Mouse (Mus musculus): ENCODE data around the gene Card14.
"Not testable (repeated sequence)": the region's sequence is repeated elsewhere in the genome, so short reads cannot be mapped to it uniquely, and the experiment has no call there.

Card14 gene

DNA sequence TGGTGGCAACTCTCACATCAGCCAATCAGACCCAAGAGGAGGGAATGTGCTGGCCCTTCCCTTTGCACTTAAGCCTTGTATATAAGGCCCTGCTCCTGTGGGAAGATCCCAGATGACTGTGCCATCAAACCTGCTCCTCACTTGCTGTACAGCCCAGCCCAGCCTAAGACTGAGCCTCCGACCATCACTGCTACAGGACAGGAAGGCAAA lies at the start of gene Card14:
Card14 (plus strand) TSS at position 111 of the 210 bp plus-strand sequence.
- ATAC-seq (ENCODE audit: insufficient number of reproducible peaks, low FRiP score, low TSS enrichment) = no peak

DNA sequence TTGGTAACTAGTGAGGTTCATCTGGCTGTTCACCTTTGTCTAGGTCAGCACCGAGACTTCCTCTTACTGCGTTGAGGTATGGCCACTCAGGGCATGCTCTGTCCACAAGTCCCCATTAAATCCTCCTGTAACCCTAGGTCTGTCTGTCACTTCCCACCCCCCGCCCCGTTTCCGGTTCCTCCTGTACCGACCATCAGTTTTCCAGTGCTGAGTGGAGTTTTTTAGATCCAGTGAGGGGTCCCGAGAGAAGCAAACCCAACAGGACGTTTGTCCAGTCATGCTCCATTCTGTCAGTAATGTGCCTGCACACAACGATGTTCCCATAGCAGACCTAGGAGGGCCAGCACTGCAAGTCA lies 49.4 kb upstream of the Card14 start:
- no peak for ATAC-seq (ENCODE audit: insufficient number of reproducible peaks, low FRiP score, low TSS enrichment)

DNA sequence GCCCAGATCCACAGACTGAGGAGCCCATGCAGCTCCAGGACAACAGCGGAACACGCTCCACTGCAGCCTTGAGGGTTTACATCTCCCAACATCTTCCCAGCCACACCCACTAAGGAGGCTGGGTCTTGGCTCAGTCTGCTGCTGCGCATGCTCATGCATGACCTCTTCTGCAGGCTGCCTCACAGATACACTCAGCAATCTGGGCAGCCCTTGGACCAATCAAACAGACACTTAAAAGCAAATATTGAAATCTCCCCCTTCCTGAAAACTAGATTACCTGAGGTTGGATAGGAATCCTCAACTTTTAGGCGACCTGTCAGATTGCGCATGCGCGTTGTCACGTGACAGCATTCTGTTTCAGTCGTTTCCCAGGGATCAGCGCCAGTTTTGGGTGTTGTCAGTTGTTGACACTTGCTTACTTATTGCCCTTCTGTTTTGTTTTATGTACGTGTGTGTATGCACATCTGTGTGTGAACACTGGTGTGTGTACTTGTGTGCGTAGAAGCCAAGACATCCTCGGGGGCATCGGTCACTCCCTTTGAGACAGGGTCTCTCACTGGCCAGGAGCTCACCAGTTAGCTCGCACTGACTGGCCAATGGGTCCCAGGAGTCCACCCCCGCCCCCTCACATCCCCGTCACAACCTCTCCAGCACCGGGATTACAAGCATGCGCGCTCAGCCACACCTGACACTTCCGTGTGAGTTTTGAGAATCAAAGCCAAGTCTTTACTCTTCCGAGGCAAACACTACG lies 48.8 kb upstream of the Card14 start:
- ATAC-seq (ENCODE audit: insufficient number of reproducible peaks, low FRiP score, low TSS enrichment) = no peak

DNA sequence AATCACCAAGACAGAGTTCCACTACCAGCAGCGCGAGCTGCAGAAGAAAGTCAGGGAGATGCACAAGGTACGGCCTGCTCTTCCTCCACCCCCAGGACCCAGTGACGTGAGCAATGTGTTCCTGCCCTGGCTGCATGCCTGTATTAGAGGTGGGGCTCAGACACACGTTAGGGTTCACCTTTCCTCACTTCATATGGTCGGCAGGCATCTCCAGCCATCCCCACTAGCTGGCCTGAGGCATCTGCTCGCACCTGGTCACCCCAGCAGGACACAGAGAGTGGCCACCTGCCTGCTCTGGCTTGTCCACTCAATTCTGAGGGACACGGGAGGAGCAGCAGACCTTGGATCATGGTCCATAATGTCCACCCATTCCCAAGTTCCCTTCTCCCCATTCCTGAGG lies 47.6 kb upstream of the Card14 start:
- 0 out of 2 replicates have a peak, but pooled peaks have one; percentile 23 for ATAC-seq (ENCODE audit: insufficient number of reproducible peaks, low FRiP score, low TSS enrichment)

DNA sequence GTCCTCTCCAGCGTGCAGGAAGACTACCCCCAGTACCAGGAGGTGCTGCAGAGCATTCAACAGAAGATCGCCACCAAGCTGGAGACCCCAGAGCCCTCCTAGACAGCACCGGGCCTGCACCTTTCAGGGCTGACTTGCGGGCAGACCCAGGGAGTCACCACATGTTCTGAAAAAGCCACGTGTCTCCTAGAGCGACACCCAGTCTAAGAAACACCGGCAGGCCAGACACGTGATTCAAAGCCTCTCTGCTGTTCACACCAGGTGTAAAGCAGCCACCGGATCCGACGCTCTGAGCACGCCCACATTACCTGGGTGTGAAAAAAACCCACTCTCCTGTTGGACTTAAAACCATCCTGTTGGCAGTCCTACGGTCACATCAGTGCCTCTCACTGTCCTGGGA lies 43.2 kb upstream of the Card14 start:
- ATAC-seq (ENCODE audit: insufficient number of reproducible peaks, low FRiP score, low TSS enrichment) = no peak

DNA sequence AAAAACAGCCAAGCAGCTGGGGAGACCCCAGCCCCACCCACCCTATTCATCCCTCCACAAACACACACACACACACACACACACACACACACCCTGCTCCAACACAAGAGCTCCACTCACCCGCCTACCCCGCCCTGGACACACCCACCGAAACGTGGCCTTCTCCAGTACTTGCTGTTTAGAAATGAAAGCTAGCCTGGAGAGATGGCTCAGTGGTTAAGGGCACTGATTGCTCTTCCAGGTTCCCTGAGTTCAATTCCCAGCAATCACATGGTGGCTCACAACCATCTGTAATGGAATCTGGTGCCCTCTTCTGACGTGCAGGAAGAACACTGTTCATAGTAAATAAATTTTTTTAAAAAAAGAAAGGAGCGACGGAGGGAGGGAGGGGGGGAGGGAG lies 41.8 kb upstream of the Card14 start:
- no peak for ATAC-seq (ENCODE audit: insufficient number of reproducible peaks, low FRiP score, low TSS enrichment)

DNA sequence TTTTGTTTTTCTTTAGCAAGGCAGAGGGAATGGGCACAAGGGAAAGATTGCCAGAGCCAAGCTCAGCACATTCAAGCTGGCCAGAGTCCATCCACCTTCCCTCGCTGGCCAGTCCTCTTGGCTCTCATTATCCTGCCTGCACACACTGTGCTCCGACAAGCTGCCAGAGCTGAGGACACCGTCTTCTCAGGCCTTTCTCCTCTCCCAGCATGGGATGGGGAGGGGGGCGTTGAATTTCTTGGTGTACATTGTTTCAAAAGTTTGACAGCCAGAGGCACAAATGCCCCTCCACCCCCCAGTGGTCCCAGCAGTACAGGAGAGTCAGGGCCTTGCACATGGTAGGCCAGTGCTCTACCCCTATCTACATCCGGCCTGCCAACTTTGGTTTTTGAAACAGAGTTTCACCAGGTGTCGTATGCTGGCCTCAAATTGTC lies 40.3 kb upstream of the Card14 start:
- ATAC-seq (ENCODE audit: insufficient number of reproducible peaks, low FRiP score, low TSS enrichment) = peak; percentile 51; the same call in 1 of the 2 replicates

DNA sequence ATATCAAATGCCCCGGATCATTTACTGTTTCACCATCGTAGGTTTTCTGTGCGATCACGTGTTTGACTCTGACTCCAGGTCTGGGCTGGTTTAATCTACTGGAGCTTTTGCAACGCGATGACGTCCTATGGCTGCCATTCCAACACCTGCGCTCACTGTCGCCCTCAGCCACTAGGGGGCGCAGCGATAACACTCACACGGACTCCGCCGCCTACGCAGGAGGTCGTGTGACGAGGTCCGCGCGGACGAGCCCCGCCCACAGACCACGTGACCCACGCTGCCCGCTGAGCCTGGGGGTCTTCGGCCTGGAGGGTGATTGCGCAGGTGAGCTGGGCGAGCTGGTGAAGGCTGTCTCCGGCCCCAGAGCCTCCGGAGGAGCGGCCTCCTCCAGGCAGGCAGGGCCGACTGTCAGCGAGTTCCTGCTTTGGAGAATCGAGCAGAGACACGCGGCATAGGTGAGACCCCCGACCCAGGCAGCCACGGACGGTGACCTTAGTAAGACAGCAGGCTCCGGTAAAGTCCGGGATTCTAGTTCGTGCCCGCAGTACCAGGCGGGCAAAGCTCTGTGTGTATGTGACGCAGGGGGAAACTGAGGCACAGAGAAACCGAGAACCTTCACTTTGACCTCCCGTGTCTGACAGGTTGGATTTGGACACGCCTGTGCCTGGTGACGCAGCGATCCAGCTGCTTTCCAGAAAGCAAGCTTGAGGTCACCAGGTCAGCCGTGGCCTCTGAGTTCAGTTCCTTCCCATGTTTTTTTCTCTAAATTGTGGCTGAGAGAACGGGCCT lies 39.6 kb upstream of the Card14 start, which contains the start of gene Gaa:
Gaa (plus strand) TSS at position 120 of the 789 bp plus-strand sequence.
- peak; percentile 81; the same call in 1 of the 2 replicates for ATAC-seq (ENCODE audit: insufficient number of reproducible peaks, low FRiP score, low TSS enrichment)

DNA sequence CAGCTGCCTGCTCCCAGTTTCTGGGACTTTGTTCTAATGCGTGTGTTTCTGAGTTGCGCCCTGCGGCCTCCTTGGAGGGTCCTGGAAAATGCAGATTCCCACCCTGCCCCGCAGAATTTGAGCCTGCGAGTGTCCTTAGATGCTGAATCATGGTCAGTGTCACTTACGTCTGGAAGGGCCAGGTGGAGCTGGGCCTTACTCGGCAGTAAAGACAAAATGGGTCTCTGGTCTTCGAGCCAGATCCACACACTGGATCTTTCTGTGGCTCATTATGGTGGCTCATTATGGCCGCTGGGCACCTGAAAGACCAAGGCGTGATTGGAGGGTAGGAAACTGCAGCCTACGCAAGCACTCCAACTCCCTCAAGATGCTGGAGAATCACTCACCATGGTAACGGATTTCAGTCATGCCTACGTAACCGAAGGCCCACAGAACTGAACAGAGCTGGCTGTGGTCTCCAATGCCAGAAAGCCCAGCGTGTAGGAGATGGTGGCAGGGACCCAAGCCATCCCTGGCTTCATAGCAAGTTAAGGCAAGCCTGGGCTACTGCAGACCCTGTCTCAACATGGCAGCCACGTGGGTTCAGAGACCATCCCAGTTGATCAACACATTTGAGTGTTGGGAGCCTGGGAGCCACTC lies 38.9 kb upstream of the Card14 start:
- ATAC-seq (ENCODE audit: insufficient number of reproducible peaks, low FRiP score, low TSS enrichment) = no peak

DNA sequence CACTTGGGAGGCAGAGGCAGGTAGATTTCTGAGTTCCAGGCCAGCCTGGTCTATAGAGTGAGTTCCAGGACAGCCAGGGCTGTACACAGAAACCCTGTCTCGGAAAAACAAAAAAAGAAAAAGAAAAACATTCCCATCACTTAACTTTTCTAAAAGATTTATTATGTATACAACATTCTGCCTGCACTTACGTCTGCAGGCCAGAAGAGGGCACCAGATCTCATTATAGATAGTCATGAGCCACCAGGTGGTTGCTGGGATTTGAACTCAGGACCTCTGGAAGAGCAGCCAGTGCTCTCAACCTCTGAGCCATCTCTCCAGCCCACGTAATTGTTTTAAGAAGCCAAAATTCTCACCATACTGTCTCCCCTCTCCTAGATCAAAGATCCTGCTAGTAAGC lies 35.1 kb upstream of the Card14 start:
- ATAC-seq (ENCODE audit: insufficient number of reproducible peaks, low FRiP score, low TSS enrichment) = not testable (repeated sequence)

DNA sequence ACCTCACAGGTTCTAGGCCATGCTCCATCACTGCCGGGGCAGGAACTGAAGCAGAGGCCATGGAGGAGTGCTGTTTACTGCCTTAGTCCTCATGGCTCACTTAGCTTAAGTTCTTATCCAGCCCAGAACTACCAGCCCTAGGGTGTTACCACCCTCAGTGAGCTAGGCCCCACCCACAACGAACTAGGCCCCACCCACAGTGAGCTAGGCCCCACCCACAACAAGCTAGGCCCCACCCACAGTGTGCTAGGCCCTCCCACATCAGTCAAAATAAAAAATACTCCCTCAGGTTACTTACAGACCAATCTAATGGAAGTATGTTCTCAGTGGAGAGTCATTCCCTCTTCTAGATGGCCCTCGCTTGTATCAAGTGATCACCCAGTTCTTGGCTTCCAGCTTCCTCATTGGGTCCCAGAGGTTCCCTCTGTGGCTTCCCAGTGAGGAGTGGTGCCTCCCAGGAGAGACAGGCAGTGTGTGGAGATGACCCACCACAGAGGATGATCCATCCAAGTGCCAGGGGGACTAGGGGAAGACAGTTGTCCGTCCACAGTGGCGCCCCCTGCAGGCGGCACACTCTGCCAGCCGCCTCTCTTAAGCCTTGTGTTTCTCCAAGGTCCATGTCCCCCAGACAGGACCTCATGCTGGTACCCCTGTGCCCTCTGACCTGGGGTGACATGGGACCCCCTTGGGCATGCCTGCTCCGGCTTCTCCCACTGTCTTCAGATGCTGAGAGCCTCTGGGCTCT lies 34.2 kb upstream of the Card14 start:
- ATAC-seq (ENCODE audit: insufficient number of reproducible peaks, low FRiP score, low TSS enrichment) = no peak

DNA sequence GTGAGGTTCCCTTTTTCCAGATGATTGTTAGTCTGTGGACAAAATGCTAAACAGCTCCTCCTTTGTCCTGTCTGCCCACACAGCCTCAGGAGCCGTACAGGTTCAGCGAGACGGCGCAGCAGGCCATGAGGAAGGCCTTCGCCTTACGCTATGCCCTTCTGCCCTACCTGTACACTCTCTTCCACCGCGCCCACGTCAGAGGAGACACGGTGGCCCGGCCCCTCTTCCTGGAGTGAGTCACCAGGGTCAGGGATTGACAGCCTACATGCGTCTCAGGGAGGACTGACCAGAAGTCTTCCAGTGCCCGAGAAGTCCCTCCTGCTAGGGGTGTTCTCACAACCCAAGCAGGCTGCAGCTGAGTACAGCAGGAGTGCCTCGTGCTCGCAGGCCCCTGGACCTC lies 26.5 kb upstream of the Card14 start:
- ATAC-seq (ENCODE audit: insufficient number of reproducible peaks, low FRiP score, low TSS enrichment) = no peak

DNA sequence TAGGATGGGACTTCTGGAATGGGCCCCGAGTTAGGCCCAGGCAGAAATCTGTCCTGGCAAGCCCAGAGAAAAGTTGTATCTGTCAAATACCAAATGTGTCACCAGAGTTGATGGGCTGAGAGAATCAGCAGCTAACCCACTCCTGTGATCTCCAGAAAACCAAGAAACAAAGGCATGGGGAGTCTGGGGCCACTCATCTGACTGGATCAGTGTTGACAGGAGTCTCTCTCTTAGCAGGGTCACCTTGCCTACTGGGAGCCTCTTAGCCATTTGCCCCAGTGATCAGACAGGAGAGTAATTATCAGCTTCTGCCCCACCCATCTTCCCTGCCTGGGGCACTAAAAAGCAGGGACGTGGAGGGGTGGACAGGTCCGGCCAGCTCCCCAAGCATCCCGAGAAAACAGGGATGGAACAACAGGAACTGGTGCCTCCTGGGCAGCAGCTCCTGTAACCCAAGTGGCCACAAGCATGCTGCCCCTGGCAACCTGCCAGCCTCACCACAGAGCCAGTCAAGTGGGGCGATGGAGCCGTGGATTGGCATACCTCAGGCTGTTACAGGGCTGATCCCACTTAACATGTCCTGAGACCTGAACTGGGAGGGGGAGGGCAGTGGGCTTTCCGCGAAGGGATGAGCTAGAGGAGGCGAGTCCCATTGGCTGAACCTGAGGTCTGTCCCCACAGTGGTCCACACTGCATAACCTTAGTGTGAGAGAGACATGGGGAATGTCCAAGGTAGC lies 21.6 kb upstream of the Card14 start:
- no peak for ATAC-seq (ENCODE audit: insufficient number of reproducible peaks, low FRiP score, low TSS enrichment)

DNA sequence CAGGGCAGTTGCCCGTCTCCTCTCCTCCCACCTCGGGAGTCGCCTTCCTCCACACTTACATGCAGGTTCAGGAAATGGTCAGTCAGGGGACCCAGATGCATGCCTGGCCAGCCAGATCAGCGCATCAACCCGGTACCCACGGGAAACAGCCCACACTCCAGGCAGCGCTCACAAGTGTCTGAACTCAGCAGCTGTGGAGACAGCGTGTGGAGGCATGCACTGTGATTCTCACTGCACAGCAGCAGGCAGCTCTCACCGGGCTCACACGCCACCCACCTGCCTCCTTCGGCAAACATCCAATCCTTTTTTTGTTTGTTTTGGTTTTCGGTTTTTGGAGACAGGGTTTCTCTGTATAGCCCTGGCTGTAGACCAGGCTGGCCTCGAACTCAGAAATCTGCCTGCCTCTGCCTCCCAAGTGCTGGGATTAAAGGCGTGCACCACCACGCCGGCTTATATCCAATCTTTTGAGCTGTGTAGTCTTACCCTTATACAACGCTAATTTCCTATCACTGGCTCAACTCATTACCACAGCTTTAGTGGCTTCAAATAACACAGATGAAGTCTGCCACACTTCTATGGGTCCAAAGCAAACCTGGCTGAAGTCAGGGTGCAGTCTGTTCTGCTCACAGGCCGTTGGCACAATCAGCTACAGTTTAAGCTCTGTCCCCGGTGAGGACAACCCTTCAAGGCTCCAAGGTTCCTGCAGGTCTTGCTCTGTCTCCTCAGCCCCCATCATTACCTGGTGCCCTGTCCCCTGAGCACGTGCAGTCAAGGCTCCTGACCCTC lies 20.2 kb upstream of the Card14 start:
- ATAC-seq (ENCODE audit: insufficient number of reproducible peaks, low FRiP score, low TSS enrichment) = no peak

DNA sequence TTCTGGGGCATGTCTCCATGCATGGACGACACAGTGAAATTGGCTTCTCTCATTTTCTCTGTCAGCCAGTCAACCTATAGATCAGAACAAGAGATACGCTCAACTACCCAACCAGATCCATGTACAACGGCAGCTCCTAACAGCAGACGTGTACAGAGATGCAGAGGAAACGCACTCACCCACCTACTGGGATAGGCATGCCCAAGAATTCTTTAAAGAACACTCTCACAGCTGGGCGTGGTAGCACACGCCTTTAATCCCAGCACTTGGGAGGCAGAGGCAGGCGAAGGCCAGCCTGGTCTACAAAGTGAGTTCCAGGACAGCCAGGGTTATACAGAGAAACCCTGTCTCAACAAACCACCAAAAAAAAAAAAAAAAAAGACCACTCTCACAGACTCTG lies 14.7 kb upstream of the Card14 start:
- ATAC-seq (ENCODE audit: insufficient number of reproducible peaks, low FRiP score, low TSS enrichment) = not testable (repeated sequence)

DNA sequence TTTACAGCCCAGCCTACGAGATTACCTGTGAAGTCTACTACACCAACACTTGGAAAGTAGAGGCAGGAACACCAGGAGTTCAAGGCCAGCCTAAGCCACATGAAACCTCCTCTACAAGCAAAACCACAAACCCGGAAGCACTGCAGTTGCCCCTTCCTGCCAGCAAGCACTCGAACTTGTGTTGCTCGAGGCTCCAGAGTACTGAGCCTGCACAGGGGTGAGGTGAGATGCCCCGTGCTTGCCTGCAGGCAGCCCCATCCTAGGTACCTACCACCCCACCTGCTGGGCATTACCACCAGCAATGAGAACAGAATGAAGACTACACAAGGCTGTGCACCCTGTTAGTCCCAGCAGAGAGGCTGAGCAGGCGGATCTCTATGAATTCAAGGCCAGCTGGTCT lies 9.6 kb upstream of the Card14 start:
- ATAC-seq (ENCODE audit: insufficient number of reproducible peaks, low FRiP score, low TSS enrichment) = no peak

DNA sequence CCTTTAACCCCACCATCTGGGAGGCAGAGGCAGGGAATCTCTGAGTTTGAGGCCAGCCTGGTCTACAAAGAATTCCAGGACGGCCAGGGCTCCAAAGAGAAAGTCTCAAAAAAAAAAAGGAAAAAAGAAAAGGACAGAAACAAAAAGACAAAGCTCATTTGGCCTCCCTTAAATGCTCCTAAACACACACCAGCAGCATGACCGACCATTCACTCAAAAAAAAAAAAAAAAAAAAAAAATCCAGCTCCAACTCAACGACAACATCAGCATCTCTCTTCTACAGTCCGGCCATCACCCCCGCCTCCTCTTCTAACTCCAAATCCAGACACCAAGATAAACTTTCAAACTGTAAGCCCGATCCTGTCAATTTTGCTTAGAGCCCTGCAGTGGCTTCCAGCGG lies 8.7 kb upstream of the Card14 start:
- no peak for ATAC-seq (ENCODE audit: insufficient number of reproducible peaks, low FRiP score, low TSS enrichment)

DNA sequence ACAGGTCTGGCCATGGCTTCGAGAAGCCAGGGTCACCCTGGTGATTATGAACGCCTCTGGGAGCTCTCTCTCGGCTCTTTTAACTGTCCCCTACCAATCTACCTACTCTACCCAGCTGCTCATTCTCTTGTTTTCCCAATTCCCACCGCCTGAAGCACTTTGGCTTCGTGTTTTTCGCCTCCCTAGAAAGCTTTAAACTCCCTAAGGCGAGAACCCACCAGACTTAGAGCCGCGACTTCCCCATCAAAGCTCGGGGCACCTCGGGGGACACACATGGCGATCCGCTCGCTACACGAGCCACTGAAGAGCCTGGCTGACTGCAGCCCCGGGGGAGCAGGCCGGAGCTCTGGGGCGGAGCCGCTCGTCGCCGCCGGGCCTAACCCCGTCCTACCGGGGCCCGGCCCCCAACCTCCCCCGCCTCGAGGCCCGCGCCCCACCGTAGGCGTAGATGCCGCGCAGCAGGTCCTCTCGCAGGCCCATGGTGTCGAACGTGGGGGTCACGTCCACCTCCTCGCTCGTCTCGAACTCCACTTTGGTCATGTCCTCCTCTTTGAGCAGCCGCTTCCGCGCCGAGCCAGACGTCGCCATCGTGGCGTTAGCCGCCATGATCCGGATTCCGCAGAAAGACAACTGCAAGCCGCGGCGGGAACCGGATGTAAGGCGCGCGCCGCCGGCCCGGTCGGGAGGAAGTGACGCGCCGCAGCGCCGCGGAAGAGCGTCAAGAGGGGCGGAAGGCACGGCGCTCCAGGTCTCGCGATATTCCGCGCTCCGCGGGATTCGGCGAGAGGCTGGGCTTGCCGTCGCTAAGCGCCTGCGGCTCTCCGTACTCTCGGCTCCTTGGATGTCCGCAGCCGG lies 8.0 kb upstream of the Card14 start, which contains the start of gene Eif4a3:
Eif4a3 (minus strand) TSS at position 699 of the 855 bp plus-strand sequence.
- ATAC-seq (ENCODE audit: insufficient number of reproducible peaks, low FRiP score, low TSS enrichment) = peak; percentile 95
